Mouse (Mus musculus) intestine, postnatal 0 days (tissue): ENCODE results near the gene Socs2. TPM values are rescaled to one million over a fixed set of nuclear protein-coding genes. Genes with fewer than 3 reads are reported as not detected.

Experiments used
- ATAC-seq: fragments of 200-750 bp; cut with Nextera tagmentation; 2 replicates; pipeline ENCODE4 v1.8.0; 2017; ENCODE audit warnings: mild to moderate bottlenecking, moderate TSS enrichment, moderate library complexity
- H3K27ac ChIP-seq: fragments of 300-500 bp; sonication (generic); 2 replicates; pipeline ENCODE4 v1.5.1; 2014; ENCODE audit warnings: mild to moderate bottlenecking, low read depth, low read length, moderate library complexity
- H3K27me3 ChIP-seq: fragments of 300-500 bp; sonication (generic); replicated peaks from 2 replicates; pipeline ENCODE4 v1.6.1; 2014; ENCODE audit warnings: low read length, mixed read lengths; ENCODE audit not compliant: control insufficient read depth, insufficient read depth
- H3K36me3 ChIP-seq: fragments of 300-500 bp; sonication (generic); 2 replicates; pipeline ENCODE4 v1.6.1; 2014; ENCODE audit warnings: mild to moderate bottlenecking, moderate library complexity; ENCODE audit not compliant: control insufficient read depth, insufficient read depth
- H3K4me1 ChIP-seq: fragments of 300-500 bp; sonication (generic); replicated peaks from 2 replicates; pipeline ENCODE4 v1.6.1; 2014; ENCODE audit warnings: antibody characterized with exemption, low read length, mixed read lengths; ENCODE audit not compliant: control insufficient read depth, insufficient read depth
- H3K4me2 ChIP-seq: fragments of 300-500 bp; sonication (generic); replicated peaks from 2 replicates; pipeline ENCODE4 v1.6.1; 2014; ENCODE audit warnings: low read depth, mild to moderate bottlenecking, moderate library complexity
- H3K4me3 ChIP-seq: fragments of 300-500 bp; sonication (generic); 2 replicates; pipeline ENCODE4 v1.5.1; 2014; ENCODE audit warnings: low read depth, low read length
- H3K9ac ChIP-seq: fragments of 300-500 bp; sonication (generic); 2 replicates; pipeline ENCODE4 v1.6.1; 2014; ENCODE audit warnings: mild to moderate bottlenecking, low read depth, low read length
- H3K9me3 ChIP-seq: fragments of 300-500 bp; sonication (generic); 2 replicates; pipeline ENCODE4 v1.6.1; 2016; ENCODE audit warnings: mixed run types; ENCODE audit not compliant: control insufficient read depth
- CTCF ChIP-seq: sonication (generic); IDR thresholded peaks from 2 replicates; pipeline ENCODE4 v1.5.1; 2016; ENCODE audit warnings: low read depth, mild to moderate bottlenecking, control low read depth, antibody characterized with exemption, moderate library complexity
- WGBS: fragments of 180-500 bp; shearing (Covaris S2); extraction: QIAGEN DNeasy Blood & Tissue Kit; methylation state at CpG from one replicate; pipeline ENCODE4 v1.1.7; 2014; 5-methylcytosine and 5-hydroxymethylcytosine counted together
- polyA plus RNA-seq: library from polyadenylated mRNA; unstranded; fragments of >200 nt; fragmentation: Nextera tagmentation; extraction: Ambion mirVana; gene quantifications from 2 replicates; pipeline ENCODE4 v1.2.1, GENCODE M21; 2015

The Socs2 gene
- polyA plus RNA-seq, 1 experiment from 2014 or later, result 158 TPM

DNA sequence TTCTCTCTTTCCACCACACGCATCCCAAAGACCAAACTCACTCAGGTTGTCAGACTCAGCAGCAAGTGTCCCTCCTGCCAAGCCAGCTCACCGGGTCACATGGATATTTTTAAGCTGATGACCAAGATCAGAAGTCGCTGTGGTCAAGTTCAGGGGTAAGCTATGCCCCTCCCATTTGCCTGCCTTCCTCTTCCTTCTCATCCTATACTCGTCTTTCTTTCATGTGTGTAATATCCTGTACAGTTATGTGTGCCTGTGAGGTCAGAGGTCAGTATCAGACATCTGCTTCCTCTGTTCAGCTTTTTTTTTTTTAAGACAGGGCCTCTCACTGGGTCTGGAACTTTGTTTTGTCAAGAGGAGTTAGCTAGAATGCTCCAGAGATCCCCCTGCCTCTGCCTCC lies 25.4 kb upstream of the Socs2 start:
- no peaks in the 10 kb centered on the region for H3K27me3 ChIP-seq
- no peaks in the 10 kb centered on the region for H3K9me3 ChIP-seq
- no peak overlapping the region for H3K9ac ChIP-seq
- no peak overlapping the region for H3K4me2 ChIP-seq
- WGBS, result 76% methylated on average over 4 of the region's 4 CpGs
- H3K27ac ChIP-seq, result no peak overlapping the region
- H3K4me1 ChIP-seq, result no peaks in the 10 kb centered on the region
- TF ChIP-seq CTCF, result no peak
- ATAC-seq, result no peak
- no peak overlapping the region for H3K4me3 ChIP-seq
- H3K36me3 ChIP-seq, result no peaks in the 10 kb centered on the region

DNA sequence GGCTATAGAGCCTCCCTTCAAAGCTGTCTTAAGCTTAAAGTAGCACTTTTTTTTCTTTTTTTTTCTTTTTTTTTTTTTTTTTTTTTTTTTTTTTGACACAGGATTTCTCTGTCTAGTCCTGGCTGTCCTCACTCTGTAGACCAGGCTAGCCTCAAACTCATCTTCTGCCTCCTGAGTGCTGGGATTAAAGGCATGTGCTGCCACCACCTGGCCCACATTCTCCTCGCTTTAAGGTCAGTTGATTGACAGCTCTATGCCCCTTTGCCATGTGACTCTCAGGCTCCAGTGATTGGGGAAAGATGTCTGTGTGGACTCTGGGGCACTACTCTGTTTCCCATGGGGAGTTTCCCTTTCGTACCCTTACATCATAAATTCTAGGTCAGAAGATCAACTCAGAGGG lies 23.6 kb upstream of the Socs2 start:
- peak; percentile 46 for TF ChIP-seq CTCF
- no peaks in the 10 kb centered on the region for H3K9me3 ChIP-seq
- 39% methylated on average over 2 of the region's 2 CpGs for WGBS
- peak; percentile 22; the same call in 1 of the 2 replicates for ATAC-seq
- no peak overlapping the region for H3K27ac ChIP-seq
- no peaks in the 10 kb centered on the region for H3K36me3 ChIP-seq
- no peaks in the 10 kb centered on the region for H3K27me3 ChIP-seq
- no peak overlapping the region for H3K4me3 ChIP-seq
- no peak overlapping the region for H3K4me2 ChIP-seq
- no peaks in the 10 kb centered on the region for H3K4me1 ChIP-seq
- H3K9ac ChIP-seq, result no peak overlapping the region

DNA sequence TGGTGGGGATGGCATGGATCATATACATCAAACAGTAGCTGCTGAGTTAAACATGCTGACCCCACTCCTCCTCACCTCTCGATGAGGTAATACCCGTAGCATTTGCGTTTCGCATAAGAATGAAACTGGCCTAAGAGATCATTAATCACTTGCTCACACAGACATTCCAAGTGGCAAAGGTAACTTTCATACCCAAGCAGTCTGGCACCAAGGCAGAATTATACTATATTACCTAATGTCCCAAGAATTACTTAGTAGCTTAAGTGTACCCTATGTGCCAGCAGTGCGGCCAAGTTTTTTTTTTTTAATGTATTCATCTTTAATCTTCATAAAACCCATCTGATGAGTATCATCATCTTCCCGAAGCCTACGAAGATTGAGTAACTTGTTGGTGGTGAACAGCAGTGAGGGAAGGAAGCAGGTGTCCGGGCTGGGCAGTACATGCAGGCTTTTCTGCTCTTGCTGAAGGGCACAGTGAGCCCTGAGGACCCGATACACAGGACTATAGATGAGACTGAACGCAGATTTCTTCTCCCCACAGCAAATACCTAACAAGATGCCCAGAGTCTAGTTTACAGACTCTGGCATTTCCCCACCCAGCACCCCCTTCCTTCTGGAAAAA lies 22.8 kb upstream of the Socs2 start:
- Histone ChIP-seq H3K9me3 (no peaks in the 10 kb centered on the region), H3K36me3 (no peaks in the 10 kb centered on the region), H3K4me2 (no peak overlapping the region), H3K27ac (no peak overlapping the region), H3K4me3 (no peak overlapping the region), H3K9ac (no peak overlapping the region), H3K27me3 (no peaks in the 10 kb centered on the region), H3K4me1 (no peaks in the 10 kb centered on the region)
- ATAC-seq, result no peak
- no peak for TF ChIP-seq CTCF
- WGBS, result 83% methylated on average over 10 of the region's 10 CpGs

DNA sequence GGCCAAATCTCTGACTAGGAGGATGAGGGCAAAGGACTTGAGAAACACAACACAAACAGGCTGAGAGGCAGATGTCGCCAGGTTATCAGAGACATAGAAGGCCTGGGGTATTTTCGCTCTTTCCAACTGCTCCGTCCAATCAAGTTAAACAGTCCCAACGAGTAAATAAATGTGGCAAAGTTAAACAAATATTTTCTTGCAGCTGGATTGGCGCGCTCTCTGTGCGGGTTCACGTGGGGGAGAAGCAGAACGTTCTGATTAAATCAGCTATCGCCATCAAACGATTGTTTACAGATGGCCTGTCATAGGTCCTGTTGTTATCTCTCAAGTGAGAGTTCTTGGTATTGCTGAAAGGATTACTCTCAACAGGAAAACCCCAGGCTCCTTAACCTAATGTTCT lies 22.0 kb upstream of the Socs2 start:
- Histone ChIP-seq H3K36me3 (no peaks in the 10 kb centered on the region), H3K4me3 (no peak overlapping the region), H3K27me3 (no peaks in the 10 kb centered on the region), H3K27ac (no peak overlapping the region), H3K4me2 (no peak overlapping the region), H3K4me1 (no peaks in the 10 kb centered on the region), H3K9ac (no peak overlapping the region), H3K9me3 (no peaks in the 10 kb centered on the region)
- no peak for TF ChIP-seq CTCF
- no peak for ATAC-seq
- 23% methylated on average over 11 of the region's 11 CpGs for WGBS

DNA sequence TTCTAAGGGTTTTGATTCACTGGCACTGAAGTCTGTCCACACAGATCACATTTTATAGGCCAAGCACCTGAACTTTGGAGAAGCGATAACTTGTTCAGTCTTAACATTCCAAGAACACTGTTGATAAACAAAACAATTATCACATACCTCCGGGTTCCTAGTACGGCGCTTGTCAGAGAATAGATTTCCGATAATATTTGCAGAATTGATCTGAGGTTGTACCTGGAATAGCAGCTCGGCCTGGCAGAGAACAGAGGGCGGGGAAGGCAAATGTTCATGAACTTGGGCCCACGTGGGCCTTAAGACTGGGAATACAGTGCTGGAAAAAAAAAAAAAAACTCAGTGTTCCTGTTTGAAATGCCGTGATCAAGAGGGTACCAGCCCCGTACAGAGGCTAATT lies 13.3 kb upstream of the Socs2 start:
- Histone ChIP-seq H3K4me2 (no peak overlapping the region), H3K27ac (no peak overlapping the region), H3K9me3 (no peaks in the 10 kb centered on the region), H3K36me3 (no peaks in the 10 kb centered on the region), H3K4me3 (no peak overlapping the region), H3K4me1 (no peaks in the 10 kb centered on the region), H3K9ac (no peak overlapping the region), H3K27me3 (no peaks in the 10 kb centered on the region)
- no peak for TF ChIP-seq CTCF
- ATAC-seq, result no peak
- 72% methylated on average over 10 of the region's 10 CpGs for WGBS

DNA sequence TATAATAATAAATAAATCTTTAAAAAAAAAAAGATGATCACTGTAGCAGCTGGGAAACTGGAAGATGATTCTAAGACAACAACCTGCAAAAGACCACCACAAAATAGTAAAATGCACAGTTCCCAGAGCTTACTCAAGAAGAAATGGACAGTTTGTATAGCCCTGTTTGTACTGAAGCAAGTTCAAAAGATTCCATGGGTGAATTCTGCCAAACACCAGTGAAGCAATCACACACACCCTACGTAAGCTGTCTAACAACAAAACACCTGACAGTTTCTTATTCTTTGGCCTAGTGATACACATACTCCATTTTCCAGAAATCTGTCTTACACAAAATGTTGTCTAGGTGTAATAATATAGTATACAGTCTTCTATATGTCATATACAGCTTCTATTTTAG lies 12.1 kb upstream of the Socs2 start:
- Histone ChIP-seq H3K4me2 (no peak overlapping the region), H3K27ac (no peak overlapping the region), H3K27me3 (no peaks in the 10 kb centered on the region), H3K36me3 (no peaks in the 10 kb centered on the region), H3K9ac (no peak overlapping the region), H3K4me1 (no peaks in the 10 kb centered on the region), H3K9me3 (no peaks in the 10 kb centered on the region), H3K4me3 (no peak overlapping the region)
- no peak for ATAC-seq
- no peak for TF ChIP-seq CTCF
- WGBS, result 92% methylated on average over 1 of the region's 1 CpGs
